11 mouse cellular contexts compared by ENCODE assay signal in genomic region chr11:63988991-63989860, GRCm38 (mm10).
DNase-seq lines count a peak whose midpoint lies in the region; ATAC-seq and TF ChIP-seq lines count a peak whose summit lies in the region.
"Had no signal": no experiment of that assay in that cellular context is flagged by ENCODE, and none has a peak within 500 bp of the region (broad histone marks: within the 10 kb centered on the region; RNA-seq: fewer than 3 reads in every experiment).

No protein-coding gene starts in this region.

- H3K36me3 ChIP-seq in ES-E14 (ENCODE audit: control insufficient read depth, insufficient read depth, low read length, poor library complexity, severe bottlenecking) = no peaks in the 10 kb centered on the region; the same call in 1 of the 2 replicates
- H3K36me3 ChIP-seq in liver, embryonic 13.5 days = no peaks in the 10 kb centered on the region
- H3K36me3 ChIP-seq: lung, embryonic 15.5 days had no signal

- no peak overlapping the region for H3K4me3 ChIP-seq in gastrocnemius, adult 2 months
- H3K4me3 ChIP-seq in layer of hippocampus, adult 2 months = no peak overlapping the region
- H3K4me3 ChIP-seq in ES-E14 (ENCODE audit: insufficient read depth in 1 of 2, low read depth in 1 of 2, low read length in 2 of 2, poor library complexity in 1 of 2, severe bottlenecking in 1 of 2) = no peak overlapping the region
- no peak overlapping the region for H3K4me3 ChIP-seq in liver, embryonic 13.5 days (replicated peaks)
- H3K4me3 ChIP-seq: lung, embryonic 15.5 days had no signal

- TF ChIP-seq CTCF in gastrocnemius, adult 2 months (IDR thresholded peaks at IDR 0.05) = no peak
- TF ChIP-seq CTCF in layer of hippocampus, adult 2 months (conservative IDR thresholded peaks at IDR 0.05) = no peak

- H3K27me3 ChIP-seq in liver, embryonic 13.5 days = no peaks in the 10 kb centered on the region
- H3K27me3 ChIP-seq: lung, embryonic 15.5 days had no signal

- in situ Hi-C loops in ES-E14 (cut with MboI; ENCODE audit: low sequenced_read_pairs in 2 of 2, unreplicated experiment in 2 of 2) = no loop called here

- WGBS in liver, embryonic 13.5 days (ENCODE audit: insufficient replicate concordance) = 53% methylated on average over 9 of the region's 9 CpGs

- H3K4me1 ChIP-seq in ES-E14 (ENCODE audit: control insufficient read depth in 2 of 2, insufficient read depth in 2 of 2, low read length in 2 of 2, poor library complexity in 1 of 2) = peaks cover 0 to 6% of the 10 kb centered on the region in 2 experiments; a peak in 1 of 4 replicates
- H3K4me1 ChIP-seq in liver, embryonic 13.5 days (replicated peaks) = no peaks in the 10 kb centered on the region

- no peak overlapping the region for H3K4me2 ChIP-seq in liver, embryonic 13.5 days
- H3K4me2 ChIP-seq: lung, embryonic 15.5 days had no signal

- no peaks in the 10 kb centered on the region for H3K9me3 ChIP-seq in ES-E14 (ENCODE audit: control insufficient read depth, insufficient read depth, low read depth, low read length)
- H3K9me3 ChIP-seq in liver, embryonic 13.5 days (replicated peaks) = no peaks in the 10 kb centered on the region
- H3K9me3 ChIP-seq: lung, embryonic 15.5 days had no signal

- peak; percentile 48 for ATAC-seq in liver, embryonic 13.5 days (ENCODE audit: low read depth)
- no peak for ATAC-seq in monocyte, adult 5-6 weeks (replicated peaks; ENCODE audit: insufficient number of reproducible peaks, low FRiP score, low TSS enrichment, poor library complexity, severe bottlenecking)

- peak; percentile 15 for DNase-seq in gastrocnemius, adult 2 months
- no peak for DNase-seq in gastrocnemius, adult 8-10 months (ENCODE audit: low spot score in 2 of 2)
- DNase-seq in layer of hippocampus, adult 11-12 months (ENCODE audit: low spot score) = peak; percentile 21
- DNase-seq in layer of hippocampus, adult 2 months (ENCODE audit: low spot score in 2 of 2) = no peak
- DNase-seq in ES-E14 (ENCODE audit: low read depth, low spot score) (no peak), MN1 (ENCODE audit: low spot score) (no peak)
- DNase-seq in liver, embryonic 13.5 days = no peak
- DNase-seq: cerebellum, adult 18-20 months; right cerebral cortex, postnatal 25 days had no signal

- no peak overlapping the region for H3K9ac ChIP-seq in ES-E14 (ENCODE audit: insufficient read depth, low read depth, low read length, poor library complexity, severe bottlenecking)
- H3K9ac ChIP-seq in liver, embryonic 13.5 days = no peak overlapping the region
- H3K9ac ChIP-seq: lung, embryonic 15.5 days had no signal

- no peak overlapping the region for H3K27ac ChIP-seq in gastrocnemius, adult 2 months
- H3K27ac ChIP-seq in layer of hippocampus, adult 2 months = no peak overlapping the region
- H3K27ac ChIP-seq in ES-E14 (ENCODE audit: insufficient read depth, low read depth, low read length, poor library complexity, severe bottlenecking) = no peak overlapping the region
- no peak overlapping the region for H3K27ac ChIP-seq in liver, embryonic 13.5 days
- H3K27ac ChIP-seq: lung, embryonic 15.5 days had no signal

- intact Hi-C loops in gastrocnemius, adult 2 months (cut with DNase I) = no loop called here

TF ChIP-seq in ES-E14, 5 proteins besides CTCF, POLR2A, EP300 and RAD21:
- TF ChIP-seq MAFK (IDR thresholded peaks at IDR 0.05; ENCODE audit: insufficient read depth, low read depth, low read length) (no peak), ZNF384 (IDR thresholded peaks at IDR 0.05; ENCODE audit: low read depth, low read length) (0 out of 2 replicates have a peak, but pooled peaks have one; percentile 11)

Comparison
In these comparisons a context has a peak if more than half of its experiments do, and no peak if none do; other contexts are left out.
1. DNase-seq: peak in gastrocnemius, adult 2 months (single experiment) and layer of hippocampus, adult 11-12 months (single experiment); none in gastrocnemius, adult 8-10 months (0 of 2), layer of hippocampus, adult 2 months (0 of 2), ES-E14 (single experiment), liver, embryonic 13.5 days (single experiment) and MN1 (single experiment).